Mouse (Mus musculus): ENCODE measurements around the gene Efcab8.
A peak's percentile ranks its signal among the peaks of the same experiment; 100 is the strongest.
"Not testable (repeated sequence)": the region's sequence is repeated elsewhere in the genome, so short reads cannot be mapped to it uniquely, and the experiment has no call there.

Gene Efcab8

DNA sequence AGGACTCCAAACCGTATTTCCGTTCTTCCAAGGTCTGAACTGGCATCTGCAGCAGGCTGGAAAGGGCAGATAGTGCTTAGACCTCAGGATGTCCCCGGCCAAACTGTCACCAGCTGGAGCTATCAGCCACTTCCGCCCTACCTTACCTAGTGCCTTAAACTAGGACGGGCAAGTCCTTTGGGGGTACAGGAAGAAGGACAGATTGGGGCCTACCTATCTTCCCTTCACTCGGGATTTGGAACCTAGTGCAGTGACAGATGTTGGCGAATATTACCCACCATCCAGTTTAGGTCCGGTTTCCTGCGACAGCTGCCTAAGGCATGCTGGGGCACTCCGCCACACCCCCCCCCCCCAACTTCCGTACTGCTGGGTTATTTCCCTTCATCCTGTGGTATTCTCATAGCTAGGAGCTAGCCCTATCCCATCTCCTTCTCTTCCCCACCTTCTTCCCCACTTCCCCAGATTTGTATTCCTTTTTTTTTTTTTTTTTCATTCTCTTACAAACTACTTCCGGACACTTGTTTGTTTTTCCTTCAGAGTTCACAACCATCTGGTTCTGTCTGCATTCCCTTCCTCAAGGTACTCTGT, at the start of gene Efcab8:
Gene Efcab8, plus strand, starts transcription at position 538 of the 588 bp plus-strand sequence.
- no peak for DNase-seq (ENCODE audit: low read depth in 1 of 2, low spot score in 2 of 2)

DNA sequence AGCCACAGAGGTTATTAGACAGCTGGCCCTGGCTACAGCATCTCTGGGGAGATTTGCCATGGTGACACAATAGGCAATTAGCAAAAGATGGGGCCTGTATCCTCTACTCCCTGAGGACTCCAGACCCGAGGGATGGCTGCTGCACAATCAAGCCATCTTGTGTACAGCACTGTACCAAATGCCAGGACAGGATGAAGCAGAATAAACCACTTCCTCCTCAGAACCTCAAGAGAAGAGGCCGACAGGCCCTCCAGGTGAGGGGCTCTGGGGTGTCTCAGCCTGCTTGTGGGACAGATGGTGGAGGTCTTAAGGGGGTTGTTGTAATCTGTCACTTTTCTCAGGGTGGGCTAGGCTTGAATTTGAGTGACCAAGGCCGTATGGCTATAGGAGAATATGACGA, 45.7 kb upstream of the Efcab8 start:
- no peak for DNase-seq (ENCODE audit: low read depth in 1 of 2, low spot score in 2 of 2)

DNA sequence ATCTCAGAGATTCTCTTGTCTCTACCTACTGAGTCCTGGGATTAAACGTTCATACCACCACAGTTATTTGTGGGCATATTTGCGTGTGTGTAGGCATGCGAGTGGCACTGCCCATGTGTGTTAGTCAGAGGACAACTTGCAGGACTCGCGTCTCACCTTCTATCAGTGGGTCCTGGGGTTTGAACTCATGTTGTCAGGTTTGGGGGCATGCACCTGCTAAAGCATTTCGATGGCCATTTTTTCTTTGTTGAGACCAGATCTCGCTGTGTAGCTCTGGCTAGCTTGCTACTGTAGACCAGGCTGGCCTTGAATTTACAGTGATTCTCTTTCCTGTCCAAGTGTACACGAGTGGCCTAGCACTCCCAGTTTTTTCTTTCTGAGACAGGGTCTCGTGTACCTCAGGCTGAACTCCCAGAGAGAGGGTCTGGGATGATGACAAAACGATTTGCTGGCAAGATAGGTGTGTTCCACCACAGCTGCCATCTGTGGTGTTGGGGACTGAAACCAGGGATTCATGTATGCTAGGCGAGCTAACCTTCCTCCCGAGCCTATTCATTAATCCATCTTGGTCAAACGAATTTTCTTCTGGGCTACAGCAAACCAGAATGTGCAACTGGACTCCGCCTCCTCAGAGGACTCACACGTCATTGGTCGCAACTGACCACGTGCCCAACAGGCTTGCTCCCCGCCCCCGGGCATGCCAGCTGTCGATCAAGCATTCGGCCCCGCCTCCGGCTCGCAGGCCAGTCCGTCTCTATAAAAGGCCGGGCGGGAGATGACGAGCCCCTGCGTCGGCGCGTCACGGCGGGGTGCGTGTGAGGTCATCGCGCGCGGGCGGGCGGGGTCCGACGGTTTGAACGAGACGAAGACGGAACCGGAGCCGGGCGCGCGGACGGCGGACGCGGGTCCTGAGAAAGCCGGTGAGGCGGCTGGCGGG, 39.0 kb upstream of the Efcab8 start, which contains the start of gene Mapre1:
Gene Mapre1, plus strand, starts transcription at position 775 of the 937 bp plus-strand sequence.
- peak; percentile 99 for DNase-seq (ENCODE audit: low read depth in 1 of 2, low spot score in 2 of 2)

DNA sequence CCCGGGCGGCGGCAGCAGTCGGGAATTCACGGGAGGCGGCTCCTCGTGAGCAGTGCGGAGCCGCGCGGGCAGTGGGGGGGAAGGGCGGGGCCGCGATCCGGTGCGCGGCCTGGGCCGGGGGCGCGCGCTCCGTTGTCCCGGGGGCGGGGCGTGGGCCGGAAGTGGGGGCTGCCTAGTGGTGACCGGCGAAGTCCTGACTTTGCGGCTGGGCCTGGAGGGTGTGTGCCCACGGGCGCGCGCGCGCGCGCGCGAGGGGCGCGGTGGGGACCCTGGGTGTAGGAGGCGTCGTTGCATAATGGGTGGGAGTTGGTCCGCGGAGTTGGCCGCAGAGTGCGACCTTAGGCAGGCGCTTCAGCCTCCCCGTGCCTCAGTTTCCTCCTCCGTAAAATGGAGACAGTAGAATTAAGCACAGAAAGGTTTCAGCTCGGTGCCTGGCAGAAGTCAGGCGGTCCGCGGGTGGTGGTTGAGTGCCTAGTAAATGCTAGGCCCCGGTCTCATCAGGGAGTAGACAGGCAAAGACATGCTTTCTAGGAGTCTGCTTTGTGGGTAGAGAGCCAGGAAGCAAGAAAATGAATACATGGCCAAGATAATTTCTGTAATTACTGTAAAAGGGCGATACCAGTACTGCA, 38.2 kb upstream of the Efcab8 start:
- DNase-seq (ENCODE audit: low read depth in 1 of 2, low spot score in 2 of 2), result peak in 1 of 2 experiments; percentile 10

DNA sequence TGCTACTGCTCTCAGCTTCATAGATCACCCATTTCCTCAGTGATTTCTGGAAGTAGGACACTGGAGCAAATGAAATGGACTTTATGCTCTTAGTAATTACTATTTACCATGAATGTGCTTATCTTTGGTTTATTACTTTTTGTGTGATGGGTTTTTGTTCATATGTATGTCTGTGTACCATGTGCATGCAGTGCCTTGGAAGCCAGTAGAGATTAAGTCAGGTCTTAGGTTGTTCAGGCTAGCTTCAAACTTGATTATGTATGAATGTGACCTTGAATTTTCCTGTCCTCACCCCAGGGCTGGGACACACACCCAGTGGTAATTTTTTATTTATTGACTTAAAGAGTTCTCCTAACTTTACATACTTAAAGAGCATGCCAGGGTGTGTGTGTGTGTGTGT, 31.7 kb upstream of the Efcab8 start:
- no peak for DNase-seq (ENCODE audit: low read depth in 1 of 2, low spot score in 2 of 2)

DNA sequence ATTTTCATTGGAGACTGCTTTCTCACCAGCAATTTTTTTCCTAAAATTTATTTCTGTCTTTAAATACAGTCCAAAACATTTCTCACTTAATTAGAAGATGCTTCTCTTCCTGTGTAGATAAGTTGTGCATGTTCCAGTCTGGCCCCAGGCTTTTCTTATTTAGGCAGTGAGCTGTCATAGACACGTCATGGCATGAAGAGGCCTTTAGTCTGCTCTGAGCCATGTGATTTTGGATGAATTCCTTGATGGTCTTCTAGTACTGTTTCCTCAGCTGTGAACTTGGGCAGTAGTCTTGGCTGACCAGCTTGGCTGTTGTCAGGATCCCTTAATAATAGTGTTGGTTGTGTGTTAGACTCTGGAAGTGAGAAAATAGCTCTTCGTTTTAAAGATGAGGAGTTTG, 29.4 kb upstream of the Efcab8 start:
- no peak for DNase-seq (ENCODE audit: low read depth in 1 of 2, low spot score in 2 of 2)

DNA sequence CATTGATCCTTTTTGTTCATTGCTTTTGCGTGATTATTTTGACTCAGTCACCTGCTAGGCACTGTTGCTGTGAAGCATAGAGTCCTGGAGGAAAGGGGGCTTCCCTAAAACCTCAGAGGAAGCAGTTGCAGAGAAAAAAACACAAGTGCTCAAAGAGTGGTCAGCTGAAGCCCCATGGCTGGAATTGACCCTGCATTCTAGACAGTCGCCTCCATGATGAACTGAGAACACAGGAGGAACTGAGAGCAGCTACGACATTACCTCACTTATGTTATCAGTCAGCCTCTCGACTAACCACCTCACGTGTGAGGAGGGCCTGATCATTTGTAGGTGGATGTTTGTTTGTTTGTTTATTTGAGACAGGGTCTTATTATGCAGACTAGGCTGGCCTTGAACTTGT, 17.6 kb upstream of the Efcab8 start:
- no peak for DNase-seq (ENCODE audit: low read depth in 1 of 2, low spot score in 2 of 2)

DNA sequence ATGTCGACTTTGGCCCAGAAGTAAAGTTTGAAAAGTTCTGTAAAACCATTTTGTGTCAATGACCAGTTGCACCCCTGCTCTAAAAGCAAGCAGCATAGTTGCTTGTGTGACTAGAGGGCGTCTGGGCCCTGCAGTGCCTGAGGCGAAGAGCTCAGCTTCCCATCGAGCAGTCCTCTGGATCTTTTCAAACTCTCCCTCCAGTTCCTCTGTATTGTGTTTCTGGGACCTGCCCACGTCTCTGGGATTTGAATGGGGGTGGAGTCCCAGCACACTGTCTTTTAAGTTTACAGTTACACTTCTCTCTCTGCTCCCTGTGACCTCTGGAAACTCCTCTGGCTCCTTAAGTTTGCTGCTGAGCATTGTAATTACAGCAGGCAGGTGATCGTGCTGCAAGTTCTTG, 12.2 kb upstream of the Efcab8 start:
- DNase-seq (ENCODE audit: low read depth in 1 of 2, low spot score in 2 of 2), result no peak

DNA sequence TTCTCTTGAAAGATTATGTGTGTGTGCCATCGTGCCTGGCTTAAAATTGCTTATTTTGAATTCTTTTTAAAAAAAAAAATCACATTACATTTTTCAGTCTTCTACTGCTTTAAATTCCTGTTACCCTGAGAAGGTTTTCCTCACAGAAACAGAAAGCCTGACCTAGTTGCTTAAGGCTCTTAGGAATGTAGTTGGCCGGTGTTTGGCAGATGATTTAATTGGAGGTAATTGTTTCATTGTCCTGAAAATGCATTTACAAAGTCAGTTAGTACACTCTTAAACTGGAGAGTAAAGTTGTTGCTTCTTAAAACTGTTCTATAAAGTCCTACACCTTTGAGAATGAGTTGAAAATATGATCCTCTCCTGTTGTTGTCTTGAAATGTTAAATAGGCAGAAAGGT, 10.8 kb upstream of the Efcab8 start:
- no peak for DNase-seq (ENCODE audit: low read depth in 1 of 2, low spot score in 2 of 2)

DNA sequence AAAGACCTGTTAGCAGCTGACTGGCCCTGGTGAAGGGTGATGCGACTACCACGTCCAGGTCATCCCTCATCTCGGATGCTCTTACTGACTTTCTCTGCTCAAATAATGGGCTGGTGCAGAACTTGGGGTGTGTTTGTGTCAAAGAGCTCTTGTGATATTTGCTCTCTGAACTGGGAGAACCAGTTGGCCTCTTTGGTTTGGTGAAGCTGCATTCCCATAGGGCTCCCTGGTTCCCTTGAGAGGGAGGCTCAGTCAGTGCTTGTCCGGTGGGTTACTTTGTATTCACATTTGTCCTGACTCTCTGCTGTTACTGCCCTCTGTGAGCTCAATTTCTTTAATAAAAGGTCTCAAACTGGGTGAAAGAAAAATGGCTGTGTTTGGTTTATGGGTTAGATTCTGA, 6.8 kb upstream of the Efcab8 start:
- no peak for DNase-seq (ENCODE audit: low read depth in 1 of 2, low spot score in 2 of 2)

DNA sequence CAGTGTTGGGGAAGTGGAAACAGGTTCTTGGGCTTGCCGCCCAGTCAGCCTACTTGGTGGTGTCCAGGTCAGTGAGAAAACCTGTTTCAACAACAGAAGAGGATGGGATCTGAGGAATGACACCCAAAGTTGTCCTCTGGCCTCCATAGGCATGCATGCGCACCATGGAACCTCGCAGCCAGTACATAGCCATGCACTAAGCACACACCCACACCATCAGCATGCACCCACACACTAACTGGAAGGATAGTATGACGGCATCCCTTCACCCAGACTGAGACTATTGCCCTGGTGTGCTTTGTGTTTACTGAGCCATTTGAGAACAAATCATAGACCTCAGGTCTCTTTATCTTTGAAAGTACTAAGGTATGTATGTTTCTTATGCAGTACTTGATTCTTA, 4.3 kb upstream of the Efcab8 start:
- DNase-seq (ENCODE audit: low read depth in 1 of 2, low spot score in 2 of 2), result no peak

DNA sequence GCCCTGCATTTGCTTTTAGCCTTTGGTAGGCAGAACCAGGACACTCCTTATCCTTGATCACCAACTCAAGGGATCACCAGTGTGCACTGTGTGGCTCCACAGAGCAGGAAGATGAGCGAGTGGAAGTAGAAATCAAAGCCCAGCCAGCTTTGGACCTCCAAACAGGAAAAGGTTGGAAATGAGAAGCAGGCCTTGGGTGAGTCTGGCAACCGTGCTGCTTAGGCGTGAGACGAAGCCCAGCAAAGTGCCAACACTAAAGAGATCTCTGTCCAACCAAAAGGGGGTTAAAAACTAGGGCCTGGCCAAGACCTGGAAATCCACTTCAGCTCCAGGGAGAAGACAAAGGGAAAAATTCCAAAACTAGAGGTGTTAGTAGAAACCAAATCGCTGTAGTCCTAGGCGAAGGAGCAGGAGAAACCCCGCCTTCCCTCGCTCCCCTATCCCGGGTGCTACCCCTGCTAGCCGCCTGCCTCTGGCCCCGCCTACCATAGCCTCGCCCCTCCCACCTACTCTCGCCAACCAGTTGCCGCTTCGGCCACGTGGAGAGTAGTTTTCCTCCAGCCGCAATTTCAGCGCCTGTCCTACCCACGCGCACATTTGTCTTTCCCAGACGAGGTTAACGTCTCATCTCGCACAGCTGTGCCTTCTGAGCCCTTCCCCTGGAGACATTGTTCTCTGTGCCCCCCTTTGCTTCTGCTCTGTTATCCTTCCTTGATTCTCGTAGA, 931 bp upstream of the Efcab8 start:
- peak; percentile 9 to 40 for DNase-seq (ENCODE audit: low read depth in 1 of 2, low spot score in 2 of 2)

DNA sequence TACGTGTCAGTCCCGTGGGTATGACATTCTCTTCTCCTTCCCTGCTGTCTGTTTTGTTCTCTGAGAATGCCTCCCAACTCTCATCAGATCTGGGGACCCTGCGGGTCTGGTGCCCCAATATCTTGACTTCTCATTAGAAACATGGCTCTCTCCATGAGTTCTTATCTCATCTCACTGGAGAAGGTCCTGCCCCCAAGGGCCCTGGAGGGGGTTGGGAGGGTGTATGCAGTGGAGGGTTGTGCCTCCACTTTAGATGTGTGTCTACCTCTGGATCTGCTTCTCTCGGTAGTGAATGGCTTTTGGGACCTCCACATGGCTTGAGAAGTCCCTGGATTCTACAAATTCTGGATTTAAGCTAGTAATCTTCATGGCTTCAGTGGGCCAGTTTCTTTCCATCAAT, 1.4 kb downstream of the Efcab8 start:
- no peak for DNase-seq (ENCODE audit: low read depth in 1 of 2, low spot score in 2 of 2)

DNA sequence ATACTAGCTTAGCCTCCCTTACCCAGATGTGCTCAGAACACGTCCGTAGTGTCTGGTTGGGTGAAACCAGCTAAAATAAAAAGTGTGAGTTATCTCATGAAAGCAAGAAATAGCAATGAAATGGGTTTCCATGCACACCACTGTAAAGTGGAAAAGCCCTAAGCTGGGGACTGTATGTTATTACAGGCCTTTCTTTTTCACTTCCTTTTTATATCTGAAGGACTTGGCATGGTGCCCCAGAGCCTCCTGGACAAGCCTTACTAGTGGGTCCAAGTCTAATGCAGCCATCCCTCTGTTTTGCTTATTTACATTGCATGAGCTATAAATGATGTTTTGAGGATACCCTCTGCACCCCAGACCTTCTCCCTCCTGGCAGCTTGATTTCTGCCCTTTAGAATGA, 4.9 kb downstream of the Efcab8 start:
- peak; percentile 10 to 36 for DNase-seq (ENCODE audit: low read depth in 1 of 2, low spot score in 2 of 2)

DNA sequence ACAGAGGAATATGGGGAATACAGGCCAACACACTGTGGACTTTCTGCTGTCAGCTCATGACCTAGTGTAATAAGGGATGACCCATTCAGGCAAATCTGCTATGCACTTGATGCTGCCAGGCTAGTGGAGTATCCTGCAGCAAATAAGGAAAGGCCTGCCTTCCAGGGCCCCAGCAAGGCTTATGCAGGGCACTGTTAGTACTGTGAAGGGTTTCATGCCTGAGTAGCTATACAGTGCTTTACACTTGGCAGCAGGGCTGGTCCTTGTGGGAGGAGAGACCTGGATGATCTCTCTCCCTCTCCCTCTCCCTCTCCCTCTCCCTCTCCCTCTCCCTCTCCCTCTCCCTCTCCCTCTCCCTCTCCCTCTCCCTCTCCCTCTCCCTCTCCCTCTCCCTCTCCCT, 13.6 kb downstream of the Efcab8 start:
- no peak for DNase-seq (ENCODE audit: low read depth in 1 of 2, low spot score in 2 of 2)

DNA sequence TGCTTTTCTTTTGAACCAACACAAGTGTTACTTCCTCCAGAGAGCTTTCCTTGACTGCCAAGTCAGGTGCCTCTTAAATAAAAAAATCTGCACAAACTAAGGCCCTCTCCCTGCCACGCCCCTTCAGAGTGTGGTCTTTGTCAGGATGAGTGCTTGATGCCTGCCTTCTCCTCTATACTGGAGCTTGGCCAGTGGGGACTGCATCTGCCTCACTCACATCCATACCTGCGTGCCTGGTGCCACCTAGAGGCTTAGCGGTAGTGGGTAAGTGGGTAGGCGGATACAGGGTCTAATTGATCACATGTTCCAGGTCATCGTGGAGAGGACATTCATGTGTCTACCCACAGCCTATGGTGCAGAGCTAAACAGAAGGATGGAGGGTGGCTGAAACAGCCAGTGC, 15.4 kb downstream of the Efcab8 start:
- DNase-seq (ENCODE audit: low read depth in 1 of 2, low spot score in 2 of 2), result no peak

DNA sequence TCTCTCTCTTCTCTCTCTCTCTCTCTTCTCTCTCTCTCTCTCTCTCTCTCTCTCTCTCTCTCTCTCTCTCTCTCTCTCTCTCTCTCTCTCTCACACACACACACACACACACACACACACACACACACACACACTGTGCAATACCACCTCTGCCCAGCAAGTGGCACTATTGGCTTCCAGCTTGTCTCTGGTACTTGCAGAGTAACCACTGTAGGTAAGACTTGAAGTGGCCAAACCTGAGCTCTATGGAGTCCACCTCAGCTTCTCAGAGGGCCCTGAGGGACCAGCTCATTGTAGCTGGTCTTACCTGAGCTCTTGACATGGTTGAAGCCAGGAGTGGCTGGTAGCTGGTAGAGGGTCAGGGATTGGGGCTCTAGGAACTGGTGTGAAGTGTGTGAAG, 27.7 kb downstream of the Efcab8 start:
- DNase-seq (ENCODE audit: low read depth in 1 of 2, low spot score in 2 of 2), result not testable (repeated sequence)

DNA sequence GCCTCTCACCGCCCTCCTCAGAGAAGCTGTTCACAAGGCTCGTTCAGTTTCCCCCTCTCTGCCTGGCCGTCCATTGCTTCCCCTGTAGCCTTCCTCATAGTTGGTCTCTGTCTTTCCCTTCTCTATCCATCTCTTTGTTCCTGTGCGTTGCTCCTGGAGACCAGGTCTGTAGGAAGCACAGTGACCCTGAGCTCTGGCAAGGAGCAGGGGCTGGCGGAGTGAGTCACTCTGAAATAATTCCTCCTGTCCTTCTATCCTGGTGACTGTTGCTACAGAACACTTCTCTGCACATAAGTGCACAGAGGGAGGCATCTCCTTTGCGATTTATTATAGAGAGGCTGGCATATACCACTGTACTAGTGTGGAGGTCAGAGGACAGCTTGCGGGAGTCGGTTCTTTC, 28.4 kb downstream of the Efcab8 start:
- no peak for DNase-seq (ENCODE audit: low read depth in 1 of 2, low spot score in 2 of 2)

DNA sequence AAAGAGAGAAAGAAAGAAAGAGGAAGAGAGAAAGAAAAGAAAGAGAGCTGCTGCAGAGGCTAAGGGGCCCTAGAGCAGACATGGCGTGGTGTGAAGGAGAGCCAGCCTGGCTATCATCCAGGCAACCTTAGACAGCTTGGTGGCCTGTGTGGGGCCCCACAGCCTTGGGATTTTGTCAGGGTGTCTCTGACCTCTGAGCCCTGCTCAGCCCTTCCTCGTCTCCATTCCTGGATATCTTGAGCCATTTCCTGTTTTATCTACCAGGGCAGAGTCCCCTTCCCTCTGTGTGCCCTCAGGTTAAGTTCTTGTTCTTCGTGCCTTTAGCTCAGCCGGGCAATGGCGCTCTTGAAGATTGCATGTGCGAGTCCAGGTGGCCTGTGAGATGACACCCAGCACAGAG, 29.1 kb downstream of the Efcab8 start:
- no peak for DNase-seq (ENCODE audit: low read depth in 1 of 2, low spot score in 2 of 2)

DNA sequence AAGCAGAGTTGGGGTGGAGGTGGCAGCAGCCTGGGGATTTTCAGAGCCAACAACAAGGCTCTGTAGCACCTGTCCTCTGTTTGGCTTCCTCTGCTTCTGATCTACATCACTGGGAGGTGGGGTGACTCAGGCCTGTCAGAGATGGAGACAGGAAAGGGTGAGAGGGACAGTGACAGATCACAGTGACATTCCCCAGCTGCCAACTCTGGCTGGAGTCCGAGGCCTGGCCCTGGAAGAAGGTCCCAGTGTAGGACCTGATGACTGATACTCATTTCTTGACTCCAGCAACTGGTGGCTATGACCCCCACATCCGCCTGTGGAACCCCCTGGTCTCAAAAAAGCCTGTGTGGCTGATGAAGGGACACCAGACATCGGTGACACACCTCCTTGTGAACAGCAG, 30.2 kb downstream of the Efcab8 start:
- DNase-seq (ENCODE audit: low read depth in 1 of 2, low spot score in 2 of 2), result no peak

DNA sequence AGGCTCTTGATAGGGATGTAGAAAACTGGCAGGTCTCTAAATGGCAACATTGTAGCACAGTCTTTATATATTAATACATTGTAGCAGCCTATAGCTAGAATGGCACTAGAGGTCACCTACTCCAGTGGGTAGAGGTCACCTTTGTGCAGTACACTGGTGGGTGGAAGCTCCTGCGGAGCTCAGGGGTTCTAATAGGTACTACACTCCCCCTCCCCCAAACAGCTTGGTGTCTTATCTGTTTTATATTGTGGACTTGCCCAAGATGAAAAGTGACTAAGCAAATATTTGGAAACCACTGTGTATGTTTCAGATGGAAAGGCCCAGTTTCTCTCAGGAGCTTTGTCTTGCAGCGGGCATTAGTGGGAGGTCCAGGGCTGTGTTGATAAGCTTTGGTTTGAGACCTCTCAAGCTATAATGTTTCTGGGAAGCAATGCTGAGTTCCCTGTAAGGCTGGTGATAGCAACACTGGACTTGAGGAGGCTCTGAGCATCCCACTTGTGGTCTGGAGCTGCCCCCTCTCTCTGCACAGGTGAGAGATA, 42.3 kb downstream of the Efcab8 start:
- no peak for DNase-seq (ENCODE audit: low read depth in 1 of 2, low spot score in 2 of 2)
